In genomic region chr4:40781143-40781542, GRCm38 (mm10) we compare ENCODE assay signal across 8 mouse cellular contexts. TPM values are rescaled to one million over a fixed set of nuclear protein-coding genes. Genes with fewer than 3 reads are reported as not detected.
DNase-seq lines count a peak whose midpoint lies in the region; ATAC-seq lines count a peak whose summit lies in the region.

No protein-coding gene starts in this region.

- no peaks in the 10 kb centered on the region for H3K36me3 ChIP-seq in kidney, embryonic 14.5 days (ENCODE audit: control insufficient read depth, insufficient read depth, low read length)
- no peaks in the 10 kb centered on the region for H3K36me3 ChIP-seq in hindbrain, embryonic 12.5 days
- H3K36me3 ChIP-seq in forebrain, embryonic 11.5 days (ENCODE audit: control insufficient read depth, insufficient read depth, low read length), result no peaks in the 10 kb centered on the region

- no peak overlapping the region for H3K4me2 ChIP-seq in kidney, embryonic 14.5 days (replicated peaks; ENCODE audit: low read depth, low read length)
- H3K4me2 ChIP-seq in hindbrain, embryonic 12.5 days (replicated peaks), result no peak overlapping the region
- H3K4me2 ChIP-seq in forebrain, embryonic 11.5 days (ENCODE audit: low read depth, low read length, severe bottlenecking), result no peak overlapping the region

- H3K9ac ChIP-seq in kidney, embryonic 14.5 days (ENCODE audit: low read depth, low read length), result no peak overlapping the region
- no peak overlapping the region for H3K9ac ChIP-seq in hindbrain, embryonic 12.5 days
- no peak overlapping the region for H3K9ac ChIP-seq in forebrain, embryonic 11.5 days (ENCODE audit: low read length)

- no peak for ATAC-seq in kidney, embryonic 14.5 days (ENCODE audit: low FRiP score, low TSS enrichment)
- ATAC-seq in hindbrain, embryonic 12.5 days (ENCODE audit: low FRiP score), result no peak
- ATAC-seq in forebrain, embryonic 11.5 days (replicated peaks; ENCODE audit: low FRiP score), result no peak

- H3K4me1 ChIP-seq in kidney, embryonic 14.5 days (ENCODE audit: control insufficient read depth, insufficient read depth, low read length), result peaks cover 22% of the 10 kb centered on the region
- no peaks in the 10 kb centered on the region for H3K4me1 ChIP-seq in hindbrain, embryonic 12.5 days
- no peaks in the 10 kb centered on the region for H3K4me1 ChIP-seq in forebrain, embryonic 11.5 days (replicated peaks; ENCODE audit: control insufficient read depth, insufficient read depth, low read length)

- no peaks in the 10 kb centered on the region for H3K9me3 ChIP-seq in kidney, embryonic 14.5 days (ENCODE audit: control insufficient read depth, low read length)
- H3K9me3 ChIP-seq in hindbrain, embryonic 12.5 days (replicated peaks), result no peaks in the 10 kb centered on the region
- no peaks in the 10 kb centered on the region for H3K9me3 ChIP-seq in forebrain, embryonic 11.5 days (ENCODE audit: control insufficient read depth, low read length)

- H3K27ac ChIP-seq in kidney, embryonic 14.5 days (ENCODE audit: low read depth, low read length), result no peak overlapping the region
- H3K27ac ChIP-seq in hindbrain, embryonic 12.5 days, result no peak overlapping the region
- H3K27ac ChIP-seq in forebrain, embryonic 11.5 days (ENCODE audit: low read depth, low read length), result no peak overlapping the region

- WGBS in kidney, embryonic 14.5 days, result 5% methylated on average over 3 of the region's 3 CpGs
- 29% methylated on average over 3 of the region's 3 CpGs for WGBS in hindbrain, embryonic 12.5 days
- WGBS in forebrain, embryonic 11.5 days, result 47% methylated on average over 3 of the region's 3 CpGs

- H3K27me3 ChIP-seq in kidney, embryonic 14.5 days (ENCODE audit: control insufficient read depth, insufficient read depth, low read length), result no peaks in the 10 kb centered on the region
- 0 out of 2 replicates have a peak, but pooled peaks cover 2% of the 10 kb centered on the region for H3K27me3 ChIP-seq in hindbrain, embryonic 12.5 days
- H3K27me3 ChIP-seq in forebrain, embryonic 11.5 days (ENCODE audit: control insufficient read depth, insufficient read depth, low read length), result no peaks in the 10 kb centered on the region

- no peak overlapping the region for H3K4me3 ChIP-seq in kidney, embryonic 14.5 days (ENCODE audit: low read length)
- no peak overlapping the region for H3K4me3 ChIP-seq in hindbrain, embryonic 12.5 days
- H3K4me3 ChIP-seq in forebrain, embryonic 11.5 days (ENCODE audit: low read depth, low read length), result no peak overlapping the region

- DNase-seq in kidney, adult 11 months, result peak; percentile 47
- DNase-seq in kidney, adult 9 months, result peak; percentile 60
- DNase-seq in lung, postnatal 4 days, result peak; percentile 70 to 77
- DNase-seq in right cerebral cortex, adult 2 months (ENCODE audit: low spot score in 2 of 2), result no peak
- DNase-seq in frontal cortex, postnatal 14 days (ENCODE audit: low spot score in 2 of 2), result no peak
- DNase-seq in forebrain, embryonic 11.5 days (ENCODE audit: low spot score), result no peak

RNA-seq across cellular contexts. Expression of gene Smu1, which starts 23.4 kb away (rescaled TPM):
- polyA plus RNA-seq in kidney, embryonic 14.5 days (2014; fragmentation: Nextera tagmentation; extraction: Ambion mirVana), result 147 and 171 TPM in 2 replicates
- polyA plus RNA-seq in hindbrain, embryonic 12.5 days (2016; fragmentation: Nextera tagmentation; extraction: Ambion mirVana), result 135 and 137 TPM in 2 replicates
- polyA plus RNA-seq in forebrain, embryonic 11.5 days (2014; fragmentation: Nextera tagmentation; extraction: Ambion mirVana), result 185 and 191 TPM in 2 replicates

RNA-seq across cellular contexts. Expression of gene Dnaja1, which starts 59.2 kb away (rescaled TPM):
- polyA plus RNA-seq in kidney, embryonic 14.5 days (2014; fragmentation: Nextera tagmentation; extraction: Ambion mirVana), result 497 and 506 TPM in 2 replicates
- polyA plus RNA-seq in hindbrain, embryonic 12.5 days (2016; fragmentation: Nextera tagmentation; extraction: Ambion mirVana), result 654 and 704 TPM in 2 replicates
- polyA plus RNA-seq in forebrain, embryonic 11.5 days (2014; fragmentation: Nextera tagmentation; extraction: Ambion mirVana), result 640 and 645 TPM in 2 replicates

Comparison
In these comparisons a context has a peak if more than half of its experiments do, and no peak if none do; other contexts are left out.
1. DNase-seq: peak in kidney, adult 11 months (single experiment), kidney, adult 9 months (single experiment) and lung, postnatal 4 days (2 of 2); none in right cerebral cortex, adult 2 months (0 of 2), frontal cortex, postnatal 14 days (0 of 2) and forebrain, embryonic 11.5 days (single experiment).